Mouse (Mus musculus) forebrain, embryonic 12.5 days (tissue): ENCODE measurements around the gene Rab19. TPM values are rescaled to one million over a fixed set of nuclear protein-coding genes. Genes with fewer than 3 reads are reported as not detected.
"Not testable (repeated sequence)": the region's sequence is repeated elsewhere in the genome, so short reads cannot be mapped to it uniquely, and the experiment has no call there.

Experiments
- ATAC-seq: fragments of 200-750 bp; cut with Nextera tagmentation; 2 replicates; pipeline ENCODE4 v1.8.0; 2017; ENCODE audit warnings: moderate TSS enrichment; ENCODE audit not compliant: low FRiP score
- H3K27ac ChIP-seq: fragments of 300-500 bp; sonication (generic); 2 replicates; pipeline ENCODE4 v1.5.1; 2016; ENCODE audit warnings: mild to moderate bottlenecking
- H3K27me3 ChIP-seq: fragments of 300-500 bp; sonication (generic); 2 replicates; pipeline ENCODE4 v1.6.1; 2016; ENCODE audit warnings: mild to moderate bottlenecking
- H3K36me3 ChIP-seq: fragments of 300-500 bp; sonication (generic); replicated peaks from 2 replicates; pipeline ENCODE4 v1.6.1; 2016; ENCODE audit warnings: mild to moderate bottlenecking
- H3K4me1 ChIP-seq: fragments of 300-500 bp; sonication (generic); 2 replicates; pipeline ENCODE4 v1.6.1; 2016
- H3K4me2 ChIP-seq: fragments of 300-500 bp; sonication (generic); 2 replicates; pipeline ENCODE4 v1.6.1; 2016; ENCODE audit warnings: mild to moderate bottlenecking, moderate library complexity
- H3K4me3 ChIP-seq: fragments of 300-500 bp; sonication (generic); replicated peaks from 2 replicates; pipeline ENCODE4 v1.5.1; 2016; ENCODE audit warnings: mild to moderate bottlenecking
- H3K9ac ChIP-seq: fragments of 300-500 bp; sonication (generic); 2 replicates; pipeline ENCODE4 v1.6.1; 2016; ENCODE audit warnings: mild to moderate bottlenecking
- H3K9me3 ChIP-seq: fragments of 300-500 bp; sonication (generic); 2 replicates; pipeline ENCODE4 v1.6.1; 2016
- WGBS: fragments of 180-500 bp; shearing (Covaris S2); methylation state at CpG from one replicate; pipeline ENCODE4 v1.1.7; 2016; 5-methylcytosine and 5-hydroxymethylcytosine counted together
- polyA plus RNA-seq: library from polyadenylated mRNA; unstranded; fragments of >200 nt; fragmentation: Nextera tagmentation; extraction: Ambion mirVana; gene quantifications from 2 replicates; pipeline ENCODE4 v1.2.1, GENCODE M21; 2016

The Rab19 gene
- polyA plus RNA-seq, 1 experiment from 2014 or later: 0.36 TPM

- Histone ChIP-seq H3K9ac (no peak overlapping the region), H3K27ac (no peak overlapping the region), H3K4me1 (peaks cover 4% of the 10 kb centered on the region; the same call in 1 of the 2 replicates), H3K4me3 (no peak overlapping the region), H3K9me3 (no peaks in the 10 kb centered on the region), H3K27me3 (no peaks in the 10 kb centered on the region), H3K4me2 (no peak overlapping the region), H3K36me3 (no peaks in the 10 kb centered on the region)
- peak; percentile 73; the same call in 1 of the 2 replicates for ATAC-seq
- 16% methylated on average over 2 of the region's 2 CpGs for WGBS
Observed at GRCm38 (mm10) chr6:39434886-39435492, 54.0 kb downstream of the Rab19 start.

- H3K9ac ChIP-seq: no peak overlapping the region
- no peak overlapping the region for H3K4me3 ChIP-seq
- 90% methylated on average over 5 of the region's 5 CpGs for WGBS
- H3K4me2 ChIP-seq: no peak overlapping the region
- ATAC-seq: no peak
- H3K36me3 ChIP-seq: no peaks in the 10 kb centered on the region
- no peak overlapping the region for H3K27ac ChIP-seq
- H3K27me3 ChIP-seq: no peaks in the 10 kb centered on the region
- H3K9me3 ChIP-seq: no peaks in the 10 kb centered on the region
- H3K4me1 ChIP-seq: peaks cover 4% of the 10 kb centered on the region; the same call in 1 of the 2 replicates
Observed at GRCm38 (mm10) chr6:39435875-39436274, 54.9 kb downstream of the Rab19 start.

- WGBS: 91% methylated on average over 6 of the region's 6 CpGs
- H3K4me2 ChIP-seq, H3K4me3 ChIP-seq, H3K27me3 ChIP-seq, H3K4me1 ChIP-seq, ATAC-seq, H3K9me3 ChIP-seq, H3K36me3 ChIP-seq, H3K27ac ChIP-seq, H3K9ac ChIP-seq: not testable (repeated sequence)
Observed at GRCm38 (mm10) chr6:39437519-39437918, 56.5 kb downstream of the Rab19 start.

Other genes starting within 250 kb of the Rab19 start
- 16.8 and 18.1 TPM in 2 replicates for gene Kdm7a, start 174.4 kb upstream of the Rab19 start, polyA plus RNA-seq
- gene Slc37a3, start 3.5 kb upstream of the Rab19 start, polyA plus RNA-seq: 49.0 and 52.1 TPM in 2 replicates
- 143 and 156 TPM in 2 replicates for gene Mkrn1, start 39.3 kb downstream of the Rab19 start, polyA plus RNA-seq
- 37.6 and 39.3 TPM in 2 replicates for gene Dennd2a, start 176.7 kb downstream of the Rab19 start, polyA plus RNA-seq
- gene Adck2, start 192.7 kb downstream of the Rab19 start, polyA plus RNA-seq: 36.6 and 37.0 TPM in 2 replicates
- 0.87 and 1.7 TPM in 2 replicates for gene Gm42420, start 204.6 kb downstream of the Rab19 start, polyA plus RNA-seq
- 241 and 242 TPM in 2 replicates for gene Ndufb2, start 211.4 kb downstream of the Rab19 start, polyA plus RNA-seq